Mouse (Mus musculus): ENCODE measurements at regions not wholly inside any gene's neighbourhood (a gene's known extent, or its start where the extent isn't known, plus 50 kb on each side); places are given as distances from the start of the nearest gene placed in this dataset.

DNA sequence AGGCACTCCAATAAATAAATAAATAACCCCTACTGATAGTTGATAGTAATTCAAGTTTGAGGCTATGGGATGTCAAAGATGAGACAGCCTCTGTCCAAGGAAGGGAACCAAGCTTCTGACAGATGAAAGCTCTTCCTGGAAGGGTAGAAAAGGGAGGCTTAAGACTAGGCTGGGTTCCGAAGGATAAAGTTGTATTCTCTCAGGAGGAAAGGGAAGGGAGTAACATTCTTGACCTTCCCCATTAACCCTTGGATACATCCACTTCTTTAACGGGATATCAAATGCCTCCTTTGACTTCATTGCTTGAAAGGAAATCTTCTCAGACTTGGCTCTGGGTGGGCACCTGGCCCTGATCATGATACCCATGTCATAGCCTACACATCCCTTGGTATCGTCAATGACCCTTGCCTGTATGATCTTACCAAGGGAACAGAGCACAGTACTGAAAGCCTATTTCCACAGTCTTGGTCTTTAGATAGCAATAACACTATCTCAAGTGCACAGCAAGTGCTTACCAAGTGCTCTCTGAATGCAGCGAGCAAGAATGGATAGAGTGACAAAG, 607.4 kb upstream of the Cdh5 start:
- DNase-seq (ENCODE audit: low read depth, low spot score) = no peak

DNA sequence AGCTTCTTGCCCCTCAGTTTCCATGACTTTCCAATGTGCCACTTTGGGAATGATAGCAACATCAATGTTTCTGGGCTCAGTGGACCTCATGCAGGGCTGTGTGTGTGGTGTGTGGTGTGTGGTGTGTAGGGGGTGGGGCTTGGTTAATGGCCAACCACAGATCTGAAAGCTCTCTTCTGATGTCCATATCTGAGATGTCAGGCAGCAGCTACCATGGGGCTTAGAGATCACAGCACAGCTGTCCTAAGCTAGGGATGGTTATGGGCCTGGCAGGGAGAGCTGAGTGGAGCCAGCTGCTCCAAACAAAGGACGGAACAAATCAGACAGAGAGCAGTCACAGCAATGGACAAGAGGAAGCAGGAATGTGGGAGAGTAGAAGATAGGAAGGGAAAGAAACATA, 606.8 kb upstream of the Cdh5 start:
- no peak for DNase-seq (ENCODE audit: low read depth, low spot score)

DNA sequence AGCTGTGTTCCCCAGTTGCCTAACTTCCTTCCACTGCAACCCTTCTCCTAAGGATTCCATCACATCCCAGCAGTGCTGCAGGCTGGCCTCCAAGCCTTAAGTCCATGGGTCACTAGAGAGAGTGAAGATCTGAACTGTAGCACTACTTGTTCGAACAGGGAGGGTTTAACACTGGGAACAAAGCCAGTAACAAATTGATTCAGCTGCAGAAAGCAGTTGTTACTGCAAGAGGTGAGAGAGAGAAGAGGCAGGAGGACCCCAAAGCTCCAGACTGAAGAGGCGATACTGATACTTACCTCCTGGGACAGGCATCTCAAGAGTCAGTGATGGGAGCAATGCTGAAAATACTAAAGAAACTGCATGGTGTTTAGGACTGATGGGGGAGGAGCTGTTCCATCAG, 600.1 kb upstream of the Cdh5 start:
- no peak for DNase-seq (ENCODE audit: low read depth, low spot score)

DNA sequence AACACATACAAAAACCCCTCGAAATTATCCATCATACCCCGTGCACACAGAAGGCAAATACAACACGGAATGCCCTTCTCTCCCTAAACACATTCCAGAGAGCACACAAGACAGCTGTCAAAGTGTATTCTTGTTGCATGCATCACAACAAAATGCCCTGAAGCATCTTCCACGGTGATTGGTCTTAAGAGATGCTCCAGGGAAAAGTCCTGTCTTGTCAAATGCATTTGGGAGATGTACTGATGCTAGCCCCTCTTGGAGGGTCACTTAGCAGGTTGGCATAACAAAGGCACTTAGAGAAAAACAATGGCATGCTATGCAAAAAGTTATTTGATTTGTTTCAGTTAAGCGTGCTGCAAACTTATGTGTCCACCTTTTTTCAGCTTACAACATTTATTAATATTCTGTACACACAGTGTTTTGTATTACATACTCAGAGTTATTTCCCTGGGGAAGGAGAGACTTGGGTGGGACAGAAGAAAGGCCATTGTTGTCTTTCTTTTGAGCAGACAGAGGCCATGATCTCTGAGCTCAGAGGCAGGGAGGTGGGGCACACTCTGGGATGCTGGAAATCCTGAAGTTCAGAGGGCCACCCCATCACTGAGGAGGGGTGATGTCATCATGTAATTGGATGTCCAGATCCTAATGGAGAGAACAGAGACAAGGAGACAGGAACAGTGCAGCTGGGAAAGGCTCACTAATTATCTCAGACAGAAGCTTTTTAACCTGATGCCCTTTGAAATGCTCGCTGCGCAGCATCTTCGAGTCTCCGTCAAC, 598.2 kb upstream of the Cdh5 start:
- no peak for DNase-seq (ENCODE audit: low read depth, low spot score)

DNA sequence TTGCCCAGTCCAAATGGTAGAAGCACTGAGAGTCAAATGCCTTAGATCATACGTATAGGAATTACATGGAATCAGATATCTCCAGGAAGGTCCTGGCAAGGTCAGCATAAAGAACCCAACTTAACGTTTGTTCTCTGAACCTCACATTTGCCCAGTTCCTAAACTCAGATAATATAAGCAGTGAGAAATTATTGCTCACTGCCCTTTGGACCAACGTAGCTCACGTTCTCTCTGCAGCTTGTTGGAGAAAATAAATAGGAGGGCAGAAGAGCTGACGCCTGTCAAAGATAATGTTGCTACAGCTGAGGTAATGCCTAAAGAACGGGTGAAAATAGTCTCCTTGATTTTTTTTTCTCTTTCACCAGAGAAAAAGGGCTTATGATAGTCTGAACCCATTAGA, 595.1 kb upstream of the Cdh5 start:
- no peak for DNase-seq (ENCODE audit: low read depth, low spot score)

DNA sequence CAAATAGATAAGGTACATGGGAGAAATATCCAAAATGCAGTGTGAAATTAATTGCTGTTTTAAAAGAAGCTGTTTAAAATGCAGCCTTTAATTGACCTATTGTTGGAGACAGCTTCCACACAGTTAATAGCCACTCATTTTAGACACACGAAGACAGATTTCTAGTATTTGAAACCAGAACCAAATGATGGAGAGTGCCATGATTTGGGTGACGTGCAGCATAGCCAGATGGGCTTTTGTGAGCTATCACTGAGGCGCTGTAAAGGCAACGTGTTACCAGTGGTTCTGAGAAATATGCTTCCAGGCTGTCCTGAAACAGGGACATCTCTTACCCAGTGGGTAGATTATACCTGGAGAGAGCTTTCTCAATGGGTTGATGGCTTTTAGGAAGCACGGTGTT, 594.4 kb upstream of the Cdh5 start:
- DNase-seq (ENCODE audit: low read depth, low spot score) = no peak

DNA sequence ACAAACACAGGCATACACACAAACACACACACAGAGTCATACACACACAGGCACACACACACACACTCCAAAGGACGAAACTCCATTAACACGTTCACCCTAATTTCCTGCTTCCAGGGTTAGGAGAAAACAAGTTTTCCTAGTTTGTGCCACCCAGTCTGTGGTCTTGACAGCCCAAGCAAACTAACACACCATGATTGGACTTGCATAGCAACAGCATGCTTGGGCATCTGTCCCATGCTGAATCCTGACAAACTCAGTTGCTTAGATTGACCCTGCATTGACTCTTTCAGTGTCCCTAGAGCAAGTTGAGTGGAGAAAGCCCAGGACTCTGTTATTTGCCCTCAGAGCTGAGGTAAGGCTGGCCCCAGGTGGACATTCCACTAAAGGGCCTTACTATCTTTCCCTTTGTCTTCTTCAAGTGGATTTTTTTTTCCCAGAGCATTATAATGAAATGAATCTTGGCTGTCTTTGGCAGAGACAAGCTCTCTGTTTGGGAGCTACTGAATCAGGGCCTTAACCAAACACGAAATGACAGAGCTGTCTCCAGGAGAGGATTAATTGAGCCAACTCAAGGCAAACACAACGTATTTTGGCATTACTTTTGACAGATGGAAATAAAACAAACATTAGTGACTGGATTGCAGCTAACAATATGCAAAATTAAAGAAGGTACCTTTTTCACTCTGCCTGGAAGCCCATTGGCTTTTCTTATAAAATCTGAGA, 581.1 kb upstream of the Cdh5 start:
- DNase-seq (ENCODE audit: low read depth, low spot score) = no peak

DNA sequence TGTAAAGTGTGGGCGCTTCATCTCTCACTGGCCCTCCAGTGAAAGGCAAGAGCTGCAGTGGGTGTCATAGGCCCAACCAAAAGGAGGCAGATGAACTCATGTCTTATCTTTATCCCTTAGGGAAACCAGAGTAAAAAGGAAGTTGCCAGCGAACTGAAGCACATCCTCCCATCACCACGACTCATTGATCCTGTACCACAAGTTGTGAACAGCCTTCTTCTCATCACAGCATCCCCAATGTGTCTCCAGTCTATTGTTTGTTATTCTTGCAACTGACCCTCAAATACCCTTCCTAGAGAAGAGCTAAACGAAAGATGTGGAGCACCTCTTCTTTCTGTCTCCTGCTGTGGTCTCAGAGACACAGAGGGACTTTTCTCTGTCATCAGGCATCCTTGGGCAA, 570.5 kb upstream of the Cdh5 start:
- DNase-seq (ENCODE audit: low read depth, low spot score) = no peak

DNA sequence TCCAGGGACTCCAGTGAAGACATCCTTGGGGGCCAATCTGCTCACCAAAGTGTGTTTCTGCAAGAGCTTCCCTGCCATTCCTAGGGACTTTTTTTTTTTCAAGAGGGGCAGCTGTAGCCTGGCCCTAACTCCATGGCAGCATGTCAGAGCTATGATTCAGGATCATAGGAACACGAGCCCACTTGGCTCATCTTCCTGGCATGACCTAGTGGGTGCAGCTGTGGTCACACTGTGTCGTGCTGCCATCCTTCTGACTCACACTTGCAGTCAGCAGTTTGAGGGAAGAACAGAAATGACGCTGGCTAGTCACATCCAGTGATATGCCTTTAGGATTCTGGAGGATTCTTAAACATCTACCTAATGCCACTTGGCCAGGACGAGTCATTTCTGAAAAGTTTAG, 566.5 kb upstream of the Cdh5 start:
- no peak for DNase-seq (ENCODE audit: low read depth, low spot score)

DNA sequence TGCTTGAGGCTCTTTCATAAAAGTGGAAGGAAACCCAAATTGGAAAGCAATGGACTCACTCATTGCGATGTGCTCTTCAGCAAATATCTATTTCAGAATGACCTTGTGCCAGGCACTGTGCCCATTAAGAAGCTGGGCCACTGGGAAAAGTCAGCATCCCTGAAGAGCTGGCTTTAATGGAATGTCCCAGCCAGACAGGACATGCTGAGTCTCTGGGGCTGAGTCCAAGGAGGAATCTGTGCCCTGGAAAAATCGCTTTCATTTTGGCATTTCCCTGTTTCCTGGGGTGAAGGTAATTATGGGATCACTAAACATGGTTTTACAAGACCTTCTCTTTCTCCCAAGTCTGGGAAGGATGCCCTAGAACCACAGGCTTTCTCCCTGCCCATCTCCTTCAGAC, 564.6 kb upstream of the Cdh5 start:
- DNase-seq (ENCODE audit: low read depth, low spot score) = no peak

DNA sequence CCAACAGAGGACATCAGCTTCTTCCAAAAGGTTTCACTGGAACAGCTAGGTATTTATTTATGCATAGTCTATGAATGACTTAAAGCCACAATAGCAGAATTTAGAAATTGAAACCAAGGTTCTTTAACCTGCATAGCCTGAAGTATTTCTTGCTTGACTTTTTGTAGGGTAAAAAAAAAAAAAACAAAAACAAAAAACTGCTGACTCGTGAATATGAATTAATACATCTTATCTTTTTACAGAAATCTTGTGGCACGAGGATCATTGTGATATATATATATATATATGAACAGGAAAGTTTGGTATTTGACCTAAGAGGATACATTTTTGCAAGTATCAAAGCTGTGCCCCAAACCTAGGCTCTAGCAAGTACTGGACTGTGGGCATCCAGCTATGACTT, 559.5 kb upstream of the Cdh5 start:
- no peak for DNase-seq (ENCODE audit: low read depth, low spot score)

DNA sequence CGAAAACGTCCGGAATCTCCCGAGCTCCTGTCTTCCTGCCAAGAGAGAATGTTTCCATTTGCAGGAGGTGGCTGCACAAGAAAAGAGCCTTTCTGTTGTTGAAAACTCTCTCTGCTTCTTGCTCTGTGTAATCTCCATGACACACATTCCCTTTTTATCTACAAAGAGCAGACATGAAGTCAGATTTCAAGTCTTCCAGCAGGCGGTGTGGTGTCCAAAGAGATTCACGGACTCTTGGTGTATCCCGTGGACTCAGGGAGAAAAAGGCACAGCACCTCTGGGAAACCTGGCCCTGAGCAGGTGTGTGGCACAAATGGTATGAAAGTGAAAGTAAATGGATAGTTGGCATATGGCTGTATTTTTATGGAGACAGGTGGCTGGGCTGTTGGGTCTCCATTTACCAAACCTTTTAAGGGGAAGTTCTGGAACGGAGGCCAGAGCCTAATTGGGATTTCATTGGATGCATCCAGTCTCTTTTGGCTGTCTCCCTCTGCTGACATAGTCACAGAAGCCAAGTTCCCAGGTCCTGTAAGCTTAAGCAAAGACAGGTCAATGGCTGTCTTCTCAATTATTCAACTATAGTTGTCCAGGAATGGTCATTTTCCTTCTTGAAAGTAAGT, 549.4 kb upstream of the Cdh5 start:
- no peak for DNase-seq (ENCODE audit: low read depth, low spot score)

DNA sequence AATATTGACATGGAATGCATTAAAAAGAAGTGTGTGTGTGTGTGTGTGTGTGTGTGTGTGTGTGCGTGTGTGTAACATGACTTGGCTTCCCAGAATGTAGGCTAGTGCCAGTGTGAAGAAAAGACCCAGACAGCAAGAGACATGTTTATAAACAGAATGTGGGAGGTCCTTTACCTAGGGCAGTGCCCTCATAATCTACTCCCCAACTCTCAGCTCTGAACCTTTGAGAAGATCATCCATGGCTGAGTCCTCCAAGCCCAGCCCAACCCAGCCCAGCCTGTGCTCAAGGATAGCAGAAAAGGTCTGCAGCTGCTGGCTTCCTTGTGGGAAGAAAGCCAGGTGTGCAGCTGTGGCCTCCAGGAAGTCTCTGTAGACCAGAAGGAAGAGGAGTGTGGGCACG, 539.8 kb upstream of the Cdh5 start:
- DNase-seq (ENCODE audit: low read depth, low spot score) = no peak

DNA sequence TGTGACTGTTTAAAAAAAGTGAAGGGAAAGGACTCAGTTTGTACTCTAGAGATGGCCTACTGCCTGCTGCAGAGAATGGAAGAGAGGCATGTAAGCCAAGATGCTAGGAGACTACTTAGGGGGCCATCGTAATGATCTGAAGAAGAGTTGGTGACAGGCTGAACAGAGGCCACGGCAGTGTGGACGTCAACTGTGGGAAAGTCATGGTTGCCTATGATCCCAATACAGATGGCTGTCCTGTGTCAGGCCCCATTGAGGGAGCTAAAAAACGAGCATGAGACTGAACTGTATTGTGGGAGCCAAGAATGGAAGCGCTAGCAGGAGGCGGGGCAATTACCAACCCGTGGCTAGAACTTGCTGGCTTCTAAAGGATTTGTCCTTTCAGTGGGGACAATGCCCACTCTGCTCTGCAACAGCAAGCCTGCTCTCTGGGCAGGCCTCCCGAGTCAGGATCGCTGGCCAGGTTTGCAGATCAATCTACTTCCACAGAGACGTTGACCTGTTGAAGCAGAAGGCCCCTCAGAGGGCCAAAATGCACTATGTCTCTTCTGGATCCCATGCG, 530.5 kb upstream of the Cdh5 start:
- DNase-seq (ENCODE audit: low read depth, low spot score) = no peak

DNA sequence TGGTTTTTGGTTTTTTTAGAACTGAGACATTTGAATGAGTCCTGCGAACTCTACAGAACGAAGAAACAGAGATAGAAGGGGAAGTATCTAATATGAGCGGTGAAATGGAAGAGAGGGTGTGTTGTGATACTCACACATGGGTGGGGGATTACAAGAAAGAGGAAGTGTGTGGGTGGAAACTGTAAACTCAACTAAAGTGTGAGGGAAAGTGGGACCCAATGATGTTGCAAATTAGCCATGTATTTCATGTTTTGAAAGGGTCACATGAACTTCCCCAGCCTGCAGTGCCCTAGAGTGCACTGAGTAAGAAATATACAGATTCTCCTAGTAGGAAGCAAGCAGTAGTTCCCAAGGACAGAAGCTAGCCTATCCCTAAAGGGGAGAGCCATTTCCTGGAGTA, 524.3 kb upstream of the Cdh5 start:
- no peak for DNase-seq (ENCODE audit: low read depth, low spot score)

DNA sequence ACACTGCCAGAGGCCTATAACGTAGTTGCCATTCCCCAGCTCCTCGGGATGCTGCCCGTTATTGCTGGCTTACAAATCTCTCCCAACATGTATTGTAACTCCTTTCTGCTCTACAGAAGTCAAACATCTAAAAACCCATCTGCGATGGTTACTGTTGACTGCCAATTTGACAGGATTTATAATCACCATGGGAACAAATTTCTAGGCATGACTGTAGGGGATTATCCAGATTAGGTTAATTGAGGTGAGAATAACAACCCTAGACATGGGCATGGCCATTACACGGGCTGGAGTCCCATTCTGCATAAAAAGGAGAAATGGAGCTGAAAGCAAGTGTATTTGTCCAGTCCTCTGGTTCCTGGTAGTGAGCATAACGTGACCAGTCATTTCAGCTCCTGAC, 523.4 kb upstream of the Cdh5 start:
- DNase-seq (ENCODE audit: low read depth, low spot score) = no peak

DNA sequence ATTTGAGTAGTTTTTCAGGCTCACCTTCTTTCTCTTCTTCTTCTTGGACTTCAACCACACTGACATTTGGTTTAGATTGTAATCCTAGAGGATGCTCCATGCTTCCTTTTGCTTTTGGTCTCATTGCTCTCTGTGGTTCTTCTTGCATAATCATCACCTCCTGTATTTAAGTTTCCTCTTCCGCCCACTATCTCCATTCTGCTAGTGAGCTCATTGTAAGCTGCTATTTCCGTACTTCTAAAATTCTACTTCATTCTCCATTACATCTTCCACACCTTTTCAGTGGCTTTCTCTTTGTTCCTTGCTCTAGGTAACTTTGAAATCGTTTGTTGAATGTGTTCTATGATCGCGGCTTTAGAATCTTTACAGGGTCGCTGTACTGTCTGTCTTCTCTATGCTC, 493.1 kb upstream of the Cdh5 start:
- no peak for DNase-seq (ENCODE audit: low read depth, low spot score)

DNA sequence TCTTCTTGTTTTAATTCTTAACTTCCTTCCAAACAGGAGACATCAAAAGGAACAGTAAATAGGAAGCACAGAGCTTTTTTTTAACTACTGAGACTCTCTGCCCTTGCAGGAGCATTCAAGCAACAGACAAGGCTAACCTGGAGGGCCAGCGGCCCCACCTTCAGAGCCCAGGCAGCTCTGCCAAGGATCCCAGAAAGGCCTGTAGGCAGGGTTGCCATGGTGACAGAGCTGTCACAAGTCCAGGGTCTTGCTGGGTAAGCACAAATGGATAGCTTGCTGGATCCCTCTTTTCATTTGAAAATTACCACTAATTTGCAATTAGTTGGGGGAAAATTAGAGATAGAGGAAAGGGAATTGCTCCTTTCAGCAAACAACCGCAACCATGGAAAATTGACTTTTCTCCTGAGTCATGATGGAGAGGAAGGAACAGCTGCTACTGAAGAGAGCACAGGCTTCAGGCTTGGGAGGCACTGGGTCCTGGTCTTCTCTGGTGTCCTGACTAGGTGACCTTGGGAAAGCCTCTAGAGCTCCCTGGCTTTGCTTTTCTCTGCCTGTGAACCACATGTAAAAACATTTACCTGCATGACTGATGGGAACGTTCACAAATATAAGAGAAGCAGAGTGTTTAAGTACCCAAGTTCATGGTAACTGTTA, 477.5 kb upstream of the Cdh5 start:
- no peak for DNase-seq (ENCODE audit: low read depth, low spot score)

DNA sequence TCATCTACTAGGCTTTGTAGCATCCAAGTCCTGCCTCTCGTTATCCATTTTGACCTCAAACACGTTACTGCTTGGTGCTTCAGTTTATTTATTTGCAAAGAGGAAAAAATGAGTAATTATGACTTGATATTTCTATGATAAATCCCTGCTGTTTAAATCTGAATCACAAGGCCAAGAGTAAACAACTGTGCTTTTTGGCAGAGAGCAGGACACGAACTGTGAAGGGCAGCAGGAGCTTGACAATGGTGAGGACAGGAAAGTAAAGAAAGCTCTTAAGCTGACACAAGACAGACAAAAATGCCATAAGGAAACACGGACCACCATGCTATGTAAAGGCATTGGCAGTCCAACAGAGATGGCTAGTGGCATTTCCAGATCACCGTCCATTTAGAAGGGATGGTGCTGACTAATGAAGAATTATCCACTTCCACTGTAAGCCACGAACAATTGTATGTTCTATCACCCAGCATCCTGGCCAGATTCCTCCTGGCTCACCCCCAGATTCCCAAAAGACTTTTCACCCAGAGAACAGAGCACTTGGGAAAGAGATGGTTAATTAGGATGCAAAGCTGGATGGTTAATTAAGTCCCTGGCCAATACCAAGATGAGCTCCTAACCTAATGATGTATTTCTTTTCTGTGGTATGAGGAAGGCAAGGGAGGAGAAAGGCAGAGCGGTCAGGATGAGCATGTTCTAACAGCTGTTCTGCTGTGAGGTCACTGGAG, 476.1 kb upstream of the Cdh5 start:
- no peak for DNase-seq (ENCODE audit: low read depth, low spot score)

DNA sequence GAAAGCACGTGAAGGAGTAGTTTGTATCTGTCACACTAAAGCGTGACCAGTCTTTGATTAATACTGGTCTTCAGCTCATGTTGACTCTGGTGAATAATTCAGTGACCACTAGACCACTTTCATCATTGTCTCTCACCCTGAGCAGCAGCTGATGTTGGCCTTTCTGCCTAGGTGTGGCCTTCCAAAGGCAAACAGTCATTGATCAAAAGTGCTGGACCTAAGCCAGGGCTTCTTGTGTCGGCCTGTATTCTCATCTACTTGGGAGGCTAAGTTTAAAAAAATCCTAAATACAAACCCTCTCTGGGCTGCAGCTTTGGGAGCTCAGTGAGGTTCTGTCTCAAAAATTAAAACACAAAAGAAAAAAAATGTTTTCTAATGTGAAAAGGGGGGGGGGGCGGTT, 475.0 kb upstream of the Cdh5 start:
- DNase-seq (ENCODE audit: low read depth, low spot score) = no peak

DNA sequence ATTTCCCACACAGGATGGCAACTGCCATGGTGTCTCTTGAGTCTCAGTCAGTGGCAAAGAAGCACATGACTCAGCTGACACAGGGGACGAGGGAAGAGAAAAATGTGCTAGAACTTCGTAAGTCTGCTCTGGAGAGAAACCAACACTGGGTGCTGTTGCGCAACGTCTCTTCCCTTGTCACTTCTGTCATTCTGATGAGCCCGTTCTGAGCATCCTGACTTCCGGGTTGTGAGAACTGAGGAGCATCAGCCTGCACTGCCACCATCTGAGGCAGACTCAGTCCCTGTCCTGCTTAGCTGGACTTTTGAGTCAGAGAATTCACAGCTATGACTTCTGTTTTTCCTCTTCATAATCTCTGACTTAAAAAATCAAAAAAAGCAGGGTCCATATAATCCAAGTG, 468.9 kb upstream of the Cdh5 start:
- no peak for DNase-seq (ENCODE audit: low read depth, low spot score)
